Mouse (Mus musculus) urinary bladder, postnatal 0 days (tissue): ENCODE results near the gene Carmil3. TPM values are rescaled to one million over a fixed set of nuclear protein-coding genes. Genes with fewer than 3 reads are reported as not detected.

Experiments used
- polyA plus RNA-seq: library from polyadenylated mRNA; unstranded; fragments of >200 nt; fragmentation: Nextera tagmentation; extraction: Ambion mirVana; gene quantifications from 2 replicates; pipeline ENCODE4 v1.2.1, GENCODE M21; 2015

Gene Carmil3
- 0.22 and 0.35 TPM in 2 replicates for polyA plus RNA-seq

GRCm38 (mm10) chr14:55490361-55491201 lies at the start of gene Carmil3:
Carmil3 (plus strand) TSS chr14:55490651.

DNA sequence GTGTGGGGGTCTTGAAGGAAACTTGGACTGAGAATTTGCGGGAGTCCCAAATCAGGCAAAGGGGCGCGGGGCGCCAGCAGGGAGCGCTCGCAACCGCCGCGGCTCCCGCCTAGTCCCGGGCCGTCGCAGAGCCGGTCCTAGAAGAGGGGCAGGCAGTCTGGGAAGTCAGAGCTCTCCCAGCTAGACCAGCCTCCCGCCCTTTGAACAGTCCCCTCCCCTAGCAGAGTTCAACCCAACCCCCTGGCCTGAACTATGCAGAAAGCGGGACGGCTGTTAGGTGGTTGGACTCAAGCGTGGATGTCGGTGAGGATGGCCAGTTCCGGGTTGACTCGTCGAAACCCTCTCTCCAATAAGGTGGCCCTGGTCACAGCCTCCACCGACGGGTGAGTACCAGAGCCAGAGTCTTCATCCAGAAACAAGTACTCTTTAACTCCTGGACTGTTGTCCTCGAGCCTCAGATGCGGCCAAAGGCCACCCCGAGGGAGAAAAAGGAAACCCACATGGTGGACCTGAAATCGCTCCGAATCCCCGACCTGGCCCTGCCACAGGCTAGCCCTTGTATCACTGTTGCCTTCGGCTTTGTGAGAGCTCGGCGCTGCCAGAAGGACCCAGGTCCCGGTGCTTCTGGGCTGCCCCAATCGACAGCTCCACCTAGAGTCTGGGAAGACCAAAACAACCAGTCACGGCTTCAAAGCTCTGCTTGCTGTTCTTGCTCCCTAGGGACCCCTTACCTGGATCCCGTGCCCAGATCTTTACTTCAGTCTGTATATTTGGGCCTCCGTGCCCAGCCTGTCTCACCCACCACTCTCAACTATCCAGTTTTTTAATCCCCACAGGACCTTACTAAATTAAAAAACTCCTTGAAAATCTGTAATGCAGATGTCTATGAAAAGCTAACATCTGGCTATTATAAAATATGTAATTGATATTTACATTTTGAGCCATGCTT lies 11.5 kb upstream of the Carmil3 start, which contains the start of gene Dhrs4:
Gene Dhrs4, plus strand, starts transcription at position 108 of the 949 bp plus-strand sequence.

DNA sequence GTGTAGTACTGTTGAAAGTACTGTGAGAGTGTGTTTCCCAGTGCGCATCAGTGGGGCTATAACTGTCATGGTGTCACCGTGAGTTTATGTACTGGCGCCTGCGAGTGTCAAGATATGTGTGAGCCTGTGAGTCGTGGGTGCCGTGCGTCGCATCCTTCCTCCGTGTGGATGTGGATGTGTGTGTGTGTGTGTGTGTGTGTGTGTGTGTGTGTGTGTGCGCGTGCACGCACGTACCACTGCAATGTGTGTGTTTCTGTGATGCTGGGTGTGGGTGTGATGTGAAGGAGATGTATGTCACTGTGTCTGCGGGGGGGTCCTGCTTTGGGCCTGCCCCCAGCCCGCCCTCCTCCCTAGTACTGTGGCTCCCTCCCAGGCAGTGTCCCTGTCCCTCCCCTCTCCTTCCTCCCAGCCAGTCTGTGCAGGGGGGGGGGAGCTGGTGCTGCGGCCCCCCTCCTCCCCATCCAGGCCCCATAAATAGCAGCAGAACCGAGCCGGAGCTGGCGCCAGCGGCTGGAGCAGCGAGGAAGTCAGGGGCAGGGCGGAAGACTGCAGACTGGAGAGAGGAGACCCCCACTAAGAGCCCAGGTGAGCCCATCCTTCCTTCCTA lies 19.8 kb downstream of the Carmil3 start, which contains the start of gene Cpne6:
Gene Cpne6, plus strand, starts transcription at position 321 of the 607 bp plus-strand sequence.

DNA sequence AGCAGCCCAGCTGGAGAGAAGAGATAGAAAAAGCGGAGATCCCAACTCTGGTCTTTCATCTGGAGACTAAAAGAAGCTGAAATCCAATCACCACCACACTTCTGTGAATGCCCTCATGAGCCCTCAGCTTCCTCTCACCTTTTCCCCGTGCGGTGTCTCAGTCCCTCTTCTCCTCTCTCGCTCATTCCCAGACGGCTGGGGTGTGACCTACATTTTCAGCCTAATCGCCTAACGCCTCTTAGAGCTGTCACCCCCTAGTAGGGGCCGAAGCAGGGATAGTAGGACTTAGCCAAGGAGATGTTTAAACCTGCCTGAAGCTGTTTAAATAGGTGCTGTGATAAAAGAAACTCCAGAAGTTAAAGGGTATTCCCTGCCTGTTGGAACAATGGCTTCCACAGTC lies 34.3 kb downstream of the Carmil3 start, which contains the start of gene Nrl:
Gene Nrl, minus strand, starts transcription at position 197 of the 400 bp plus-strand sequence.

DNA sequence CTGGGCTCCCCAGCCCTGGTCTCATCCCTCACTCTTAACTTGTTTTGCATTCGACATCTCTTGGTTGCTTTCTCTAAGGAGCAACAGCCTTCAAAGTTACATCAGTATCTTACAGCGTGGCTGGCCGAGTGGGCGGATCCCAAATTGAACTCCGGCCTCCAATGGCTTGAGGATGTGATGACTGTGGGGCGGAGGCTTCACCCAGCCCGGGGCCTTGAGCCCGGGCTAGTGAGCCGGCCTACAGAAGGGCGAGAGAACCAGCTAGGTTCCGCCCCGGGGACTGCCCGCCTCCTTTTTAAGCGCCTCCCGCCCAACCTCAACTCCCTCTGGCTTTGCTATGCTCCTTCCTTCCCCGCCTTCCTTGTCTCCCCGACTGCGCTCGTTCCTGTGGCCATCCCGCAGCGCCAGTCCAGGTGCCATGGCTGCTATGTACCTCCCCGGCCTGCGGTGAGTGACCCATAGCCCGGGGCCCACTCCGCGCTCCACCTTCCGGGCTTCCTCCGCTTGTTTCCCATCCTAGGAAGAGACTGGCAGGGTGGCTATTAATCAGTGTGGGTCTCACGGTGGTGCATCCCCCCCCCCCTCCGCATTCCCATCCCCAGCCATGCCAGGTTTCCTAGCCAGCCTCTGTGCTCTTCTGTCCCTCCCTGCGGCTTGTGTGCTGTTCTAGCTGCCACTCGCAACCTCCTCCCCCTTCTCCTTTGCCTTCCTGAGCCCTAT lies 49.8 kb downstream of the Carmil3 start, which contains the start of gene Pck2:
Gene Pck2, plus strand, starts transcription at position 200 of the 720 bp plus-strand sequence.

Other genes with a start within 250 kb of the Carmil3 start
- gene Dhrs4, start 11.9 kb upstream of the Carmil3 start, polyA plus RNA-seq = 52.0 and 53.1 TPM in 2 replicates
- 1.8 and 1.9 TPM in 2 replicates for gene Cpne6, start 19.8 kb downstream of the Carmil3 start, polyA plus RNA-seq
- not detected in 2 replicates for gene Nrl, start 34.3 kb downstream of the Carmil3 start, polyA plus RNA-seq
- gene Pck2, start 49.6 kb downstream of the Carmil3 start, polyA plus RNA-seq = 41.2 and 47.1 TPM in 2 replicates
- gene Dcaf11, start 69.4 kb downstream of the Carmil3 start, polyA plus RNA-seq = 55.6 and 63.3 TPM in 2 replicates
- gene A730061H03Rik, start 69.8 kb downstream of the Carmil3 start, polyA plus RNA-seq = 0.51 and 1.1 TPM in 2 replicates
- 0.26 TPM in 1 of 2 replicates, not detected in the other for gene Fitm1, start 85.0 kb downstream of the Carmil3 start, polyA plus RNA-seq
- gene Psme1, start 87.5 kb downstream of the Carmil3 start, polyA plus RNA-seq = 104 and 112 TPM in 2 replicates
- 6.7 and 6.8 TPM in 2 replicates for gene Emc9, start 94.7 kb downstream of the Carmil3 start, polyA plus RNA-seq
- gene Psme2, start 100.5 kb downstream of the Carmil3 start, polyA plus RNA-seq = 218 and 249 TPM in 2 replicates
- 11.0 and 13.6 TPM in 2 replicates for gene Rnf31, start 101.1 kb downstream of the Carmil3 start, polyA plus RNA-seq
- gene Irf9, start 112.9 kb downstream of the Carmil3 start, polyA plus RNA-seq = 17.2 and 21.2 TPM in 2 replicates
- gene Rec8, start 127.4 kb downstream of the Carmil3 start, polyA plus RNA-seq = 1.3 and 1.9 TPM in 2 replicates
- 60.2 and 63.0 TPM in 2 replicates for gene Ipo4, start 145.3 kb downstream of the Carmil3 start, polyA plus RNA-seq
- 0.56 and 1.4 TPM in 2 replicates for gene Gm49378, start 147.2 kb downstream of the Carmil3 start, polyA plus RNA-seq
- gene Tm9sf1, start 153.2 kb downstream of the Carmil3 start, polyA plus RNA-seq = 68.6 and 69.9 TPM in 2 replicates
- gene Tssk4, start 159.5 kb downstream of the Carmil3 start, polyA plus RNA-seq = 0.26 and 0.35 TPM in 2 replicates
- 35.8 and 39.5 TPM in 2 replicates for gene Mdp1, start 169.9 kb downstream of the Carmil3 start, polyA plus RNA-seq
- gene Gmpr2, start 181.3 kb downstream of the Carmil3 start, polyA plus RNA-seq = 32.0 and 33.0 TPM in 2 replicates
- gene Nedd8, start 181.5 kb downstream of the Carmil3 start, polyA plus RNA-seq = 388 and 415 TPM in 2 replicates
- 13.9 and 15.5 TPM in 2 replicates for gene Tinf2, start 191.2 kb downstream of the Carmil3 start, polyA plus RNA-seq
- 7.4 and 9.2 TPM in 2 replicates for gene Tgm1, start 223.3 kb downstream of the Carmil3 start, polyA plus RNA-seq
- 17.3 and 20.5 TPM in 2 replicates for gene Rabggta, start 231.6 kb downstream of the Carmil3 start, polyA plus RNA-seq